20 mouse cellular contexts compared by ENCODE assay signal in genomic region chr15:51633068-51633467, GRCm38 (mm10).
DNase-seq lines count a peak whose midpoint lies in the region; ATAC-seq and TF ChIP-seq lines count a peak whose summit lies in the region.
"Had no signal": no experiment of that assay in that cellular context is flagged by ENCODE, and none has a peak within 500 bp of the region (broad histone marks: within the 10 kb centered on the region; RNA-seq: fewer than 3 reads in every experiment).

No protein-coding gene starts in this region.

- no peaks in the 10 kb centered on the region for H3K9me3 ChIP-seq in liver, embryonic 12.5 days (replicated peaks)
- H3K9me3 ChIP-seq in liver, postnatal 0 days (ENCODE audit: low read length) = no peaks in the 10 kb centered on the region
- no peaks in the 10 kb centered on the region for H3K9me3 ChIP-seq in MEL (replicated peaks; ENCODE audit: insufficient read depth, low read length)
- no peaks in the 10 kb centered on the region for H3K9me3 ChIP-seq in liver, embryonic 13.5 days (replicated peaks)
- H3K9me3 ChIP-seq in kidney, embryonic 16.5 days (ENCODE audit: low read length) = no peaks in the 10 kb centered on the region
- H3K9me3 ChIP-seq: embryonic facial prominence, embryonic 10.5 days; embryonic facial prominence, embryonic 12.5 days; forebrain, embryonic 13.5 days; forebrain, embryonic 15.5 days had no signal

- TF ChIP-seq POLR2A in MEL (IDR thresholded peaks at IDR 0.05; ENCODE audit: control insufficient read depth in 1 of 2, insufficient read depth in 1 of 2, low read depth in 1 of 2, low read length in 2 of 2, poor library complexity in 1 of 2) = no peak

- H3K4me2 ChIP-seq in liver, embryonic 12.5 days = no peak overlapping the region
- no peak overlapping the region for H3K4me2 ChIP-seq in liver, postnatal 0 days (ENCODE audit: low read depth, low read length)
- H3K4me2 ChIP-seq in liver, embryonic 13.5 days = no peak overlapping the region
- no peak overlapping the region for H3K4me2 ChIP-seq in kidney, embryonic 16.5 days (replicated peaks; ENCODE audit: low read depth, low read length)
- H3K4me2 ChIP-seq: embryonic facial prominence, embryonic 12.5 days; forebrain, embryonic 13.5 days; forebrain, embryonic 15.5 days had no signal

- ATAC-seq in liver, embryonic 12.5 days = peak; percentile 55; the same call in 1 of the 2 replicates
- ATAC-seq in liver, postnatal 0 days = no peak
- peak; percentile 43; the same call in 1 of the 2 replicates for ATAC-seq in liver, embryonic 13.5 days (ENCODE audit: low read depth)
- ATAC-seq in kidney, embryonic 16.5 days (ENCODE audit: low FRiP score, low TSS enrichment) = no peak
- ATAC-seq: activated CD4-positive, CD25-positive, alpha-beta regulatory T cell, adult 4 months; forebrain, embryonic 13.5 days; forebrain, embryonic 15.5 days; Patski had no signal

- no peak overlapping the region for H3K4me3 ChIP-seq in liver, embryonic 12.5 days
- H3K4me3 ChIP-seq in liver, postnatal 0 days (ENCODE audit: low read depth, low read length) = no peak overlapping the region
- no peak overlapping the region for H3K4me3 ChIP-seq in MEL (ENCODE audit: control insufficient read depth in 1 of 2, insufficient read depth in 1 of 2, low read depth in 2 of 2, low read length in 2 of 2)
- H3K4me3 ChIP-seq in liver, embryonic 13.5 days (replicated peaks) = no peak overlapping the region
- no peak overlapping the region for H3K4me3 ChIP-seq in kidney, embryonic 16.5 days (ENCODE audit: low read length)
- H3K4me3 ChIP-seq: embryonic facial prominence, embryonic 10.5 days; embryonic facial prominence, embryonic 12.5 days; forebrain, embryonic 13.5 days; forebrain, embryonic 15.5 days had no signal

- H3K9ac ChIP-seq in liver, embryonic 12.5 days = no peak overlapping the region
- H3K9ac ChIP-seq in liver, postnatal 0 days (replicated peaks) = no peak overlapping the region
- no peak overlapping the region for H3K9ac ChIP-seq in MEL (ENCODE audit: control insufficient read depth, low read depth, low read length, poor library complexity, severe bottlenecking)
- no peak overlapping the region for H3K9ac ChIP-seq in liver, embryonic 13.5 days
- H3K9ac ChIP-seq in kidney, embryonic 16.5 days (replicated peaks; ENCODE audit: low read length) = no peak overlapping the region
- H3K9ac ChIP-seq: embryonic facial prominence, embryonic 12.5 days; forebrain, embryonic 13.5 days; forebrain, embryonic 15.5 days had no signal

- H3K4me1 ChIP-seq in liver, embryonic 12.5 days = no peaks in the 10 kb centered on the region
- no peaks in the 10 kb centered on the region for H3K4me1 ChIP-seq in liver, postnatal 0 days (ENCODE audit: insufficient read depth)
- no peaks in the 10 kb centered on the region; a peak in 2 of 4 replicates for H3K4me1 ChIP-seq in MEL (ENCODE audit: control insufficient read depth in 1 of 2, insufficient read depth in 2 of 2, low read length in 2 of 2)
- H3K4me1 ChIP-seq in liver, embryonic 13.5 days (replicated peaks) = no peaks in the 10 kb centered on the region
- 0 out of 2 replicates have a peak, but pooled peaks cover 8% of the 10 kb centered on the region for H3K4me1 ChIP-seq in kidney, embryonic 16.5 days (ENCODE audit: insufficient read depth, low read length)

- TF ChIP-seq EP300 in liver, postnatal 0 days (IDR thresholded peaks at IDR 0.05; ENCODE audit: low read depth) = no peak
- no peak for TF ChIP-seq EP300 in MEL (IDR thresholded peaks at IDR 0.05; ENCODE audit: low read depth in 1 of 2, low read length in 2 of 2)

- no peaks in the 10 kb centered on the region for H3K36me3 ChIP-seq in liver, embryonic 12.5 days
- H3K36me3 ChIP-seq in liver, postnatal 0 days (replicated peaks; ENCODE audit: insufficient read depth, low read length) = no peaks in the 10 kb centered on the region
- H3K36me3 ChIP-seq in MEL (ENCODE audit: control insufficient read depth in 1 of 2, insufficient read depth in 2 of 2, low read length in 2 of 2) = no peaks in the 10 kb centered on the region
- no peaks in the 10 kb centered on the region for H3K36me3 ChIP-seq in liver, embryonic 13.5 days
- H3K36me3 ChIP-seq in kidney, embryonic 16.5 days (ENCODE audit: insufficient read depth, low read length) = no peaks in the 10 kb centered on the region
- H3K36me3 ChIP-seq: embryonic facial prominence, embryonic 10.5 days; embryonic facial prominence, embryonic 12.5 days; forebrain, embryonic 15.5 days had no signal

- H3K27ac ChIP-seq in liver, embryonic 12.5 days = no peak overlapping the region
- H3K27ac ChIP-seq in liver, postnatal 0 days (ENCODE audit: low read depth) = no peak overlapping the region
- no peak overlapping the region for H3K27ac ChIP-seq in MEL (ENCODE audit: control insufficient read depth, low read depth, low read length)
- no peak overlapping the region for H3K27ac ChIP-seq in liver, embryonic 13.5 days
- H3K27ac ChIP-seq in kidney, embryonic 16.5 days (ENCODE audit: low read length) = no peak overlapping the region
- H3K27ac ChIP-seq: embryonic facial prominence, embryonic 10.5 days; embryonic facial prominence, embryonic 12.5 days; forebrain, embryonic 13.5 days; forebrain, embryonic 15.5 days had no signal

- no peak for DNase-seq in liver, postnatal 0 days
- DNase-seq in MEL (ENCODE audit: low read depth, low spot score) = no peak
- DNase-seq in liver, embryonic 13.5 days = no peak
- DNase-seq in thymus, postnatal 0 days (ENCODE audit: low spot score) = no peak
- DNase-seq: adrenal gland, adult 8-10 months; adrenal gland, postnatal 14 days; adrenal gland, postnatal 36 days; cerebellum, adult 11-12 months; cerebellum, adult 2 months; cerebellum, adult 9-10 months; cerebellum, postnatal 10 days; cerebellum, postnatal 25 days had no signal

- no peak for TF ChIP-seq RAD21 in MEL (IDR thresholded peaks at IDR 0.05; ENCODE audit: low read depth, low read length)

- no peaks in the 10 kb centered on the region for H3K27me3 ChIP-seq in liver, embryonic 12.5 days (replicated peaks)
- H3K27me3 ChIP-seq in liver, postnatal 0 days (ENCODE audit: insufficient read depth, low read length) = no peaks in the 10 kb centered on the region
- H3K27me3 ChIP-seq in MEL (ENCODE audit: control insufficient read depth in 1 of 2, insufficient read depth in 2 of 2, low read length in 2 of 2) = no peaks in the 10 kb centered on the region
- H3K27me3 ChIP-seq in liver, embryonic 13.5 days = no peaks in the 10 kb centered on the region
- no peaks in the 10 kb centered on the region for H3K27me3 ChIP-seq in kidney, embryonic 16.5 days (ENCODE audit: insufficient read depth, low read length)
- H3K27me3 ChIP-seq: embryonic facial prominence, embryonic 12.5 days; forebrain, embryonic 13.5 days; forebrain, embryonic 15.5 days; Patski had no signal

- TF ChIP-seq CTCF in liver, postnatal 0 days (IDR thresholded peaks at IDR 0.05; ENCODE audit: low read depth) = no peak
- no peak for TF ChIP-seq CTCF in MEL (IDR thresholded peaks at IDR 0.05 in 2 of 3, conservative IDR thresholded peaks at IDR 0.05 in 1 of 3; ENCODE audit: control insufficient read depth in 1 of 3, insufficient read depth in 1 of 3, low read depth in 2 of 3, low read length in 3 of 3, poor library complexity in 1 of 3, severe bottlenecking in 1 of 3)

- 60% methylated on average over 6 of the region's 6 CpGs for WGBS in liver, embryonic 12.5 days (ENCODE audit: insufficient replicate concordance)
- WGBS in liver, postnatal 0 days (ENCODE audit: insufficient replicate concordance) = 68% methylated on average over 6 of the region's 6 CpGs
- WGBS in liver, embryonic 13.5 days (ENCODE audit: insufficient replicate concordance) = 51% methylated on average over 6 of the region's 6 CpGs
- WGBS in kidney, embryonic 16.5 days = 87% methylated on average over 6 of the region's 6 CpGs

- H3K79me2 ChIP-seq in MEL (ENCODE audit: control insufficient read depth, insufficient read depth, low read length, poor library complexity) = no peaks in the 10 kb centered on the region

TF ChIP-seq in MEL, 35 proteins besides CTCF, POLR2A, EP300 and RAD21:
- TF ChIP-seq TCF12 (IDR thresholded peaks at IDR 0.05; ENCODE audit: low read depth, low read length) = 0 out of 2 replicates have a peak, but pooled peaks have one; percentile 13
- no peak for TF ChIP-seq SIN3A (IDR thresholded peaks at IDR 0.05; ENCODE audit: low read length)
TF ChIP-seq in MEL: peak in this region for 1.

Comparison
In these comparisons a context has a peak if more than half of its experiments do, and no peak if none do; other contexts are left out.
1. ATAC-seq: peak in liver, embryonic 12.5 days (single experiment) and liver, embryonic 13.5 days (single experiment); none in liver, postnatal 0 days (single experiment) and kidney, embryonic 16.5 days (single experiment).